Mouse (Mus musculus) small intestine, adult 2 months (tissue): Measurements from ENCODE around the gene Il17c.

Source experiments
- CTCF ChIP-seq: fragments of 200-500 bp; IDR thresholded peaks from 2 replicates; pipeline ENCODE4 v1.5.1; 2012; ENCODE audit warnings: low read depth, mild to moderate bottlenecking, control low read depth, inconsistent platforms, low read length, moderate library complexity, mixed read lengths; ENCODE audit not compliant: insufficient replicate concordance, insufficient read length; ENCODE audit errors: extremely low read depth
- POLR2A ChIP-seq: fragments of 200-500 bp; IDR thresholded peaks from 2 replicates; pipeline ENCODE4 v1.6.1; 2012; ENCODE audit warnings: low read depth, mild to moderate bottlenecking, control low read depth, inconsistent platforms, low read length, moderate library complexity

- no peak for TF ChIP-seq CTCF
- no peak for TF ChIP-seq POLR2A
Measured at GRCm38 (mm10) chr8:122467816-122468215, 46.0 kb downstream of the Il17c start.
